Mouse (Mus musculus): ENCODE data around the gene Nle1.
"Not testable (repeated sequence)": the region's sequence is repeated elsewhere in the genome, so short reads cannot be mapped to it uniquely, and the experiment has no call there.

DNA sequence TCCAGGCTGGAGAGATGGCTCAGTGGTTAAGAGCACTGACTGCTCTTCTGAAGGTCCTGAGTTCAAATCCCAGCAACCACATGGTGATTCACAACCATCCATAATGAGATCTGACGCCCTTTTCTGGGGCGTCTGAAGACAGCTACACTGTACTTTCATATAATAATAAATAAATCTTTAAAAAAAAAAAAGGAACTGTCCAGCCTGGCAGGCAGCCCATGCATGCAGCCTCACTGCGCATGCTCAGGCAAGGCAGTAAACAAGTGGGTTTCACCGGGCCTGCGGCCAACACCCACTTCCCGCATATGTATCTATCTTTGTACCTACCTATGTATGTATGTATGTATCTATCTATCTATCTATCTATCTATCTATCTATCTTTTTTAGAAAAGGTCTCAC is 15.7 kb upstream of the Nle1 start:
- TF ChIP-seq CTCF (IDR thresholded peaks at IDR 0.05; ENCODE audit: borderline replicate concordance, control insufficient read depth, extremely low read depth, insufficient read depth, low read length, poor library complexity); POLR2A (IDR thresholded peaks at IDR 0.05; ENCODE audit: control insufficient read depth, extremely low read depth, insufficient read depth, low read length, poor library complexity): not testable (repeated sequence)
